In genomic region chr1:161247176-161247575, GRCm38 (mm10) we compare ENCODE assay signal across 19 mouse cellular contexts. TPM values are rescaled to one million over a fixed set of nuclear protein-coding genes. Genes with fewer than 3 reads are reported as not detected.
A peak's percentile ranks its signal among the peaks of the same experiment; 100 is the strongest.
DNase-seq lines count a peak whose midpoint lies in the region; ATAC-seq and TF ChIP-seq lines count a peak whose summit lies in the region.
"Had no signal": no experiment of that assay in that cellular context is flagged by ENCODE, and none has a peak within 500 bp of the region (broad histone marks: within the 10 kb centered on the region; RNA-seq: fewer than 3 reads in every experiment).

No protein-coding gene starts in this region.

- no peak for ATAC-seq in hindbrain, postnatal 0 days
- ATAC-seq: forebrain, embryonic 14.5 days had no signal

- H3K27ac ChIP-seq in hindbrain, postnatal 0 days, result no peak overlapping the region
- H3K27ac ChIP-seq: hindbrain, embryonic 10.5 days; macrophage; neural tube, embryonic 12.5 days had no signal

- 49% methylated on average over 3 of the region's 3 CpGs for WGBS in hindbrain, postnatal 0 days

- H3K9ac ChIP-seq in hindbrain, postnatal 0 days (replicated peaks; ENCODE audit: low read length), result no peak overlapping the region
- H3K9ac ChIP-seq: heart, embryonic 12.5 days; neural tube, embryonic 12.5 days had no signal

- peak; percentile 19 to 20 for DNase-seq in cerebellum, adult 18-20 months
- no peak for DNase-seq in cerebellum, postnatal 25 days
- peak; percentile 22 to 23 for DNase-seq in heart, postnatal 10 days
- no peak for DNase-seq in heart, postnatal 25 days (ENCODE audit: low spot score)
- peak; percentile 20 for DNase-seq in layer of hippocampus, adult 9-11 months
- DNase-seq in layer of hippocampus, postnatal 36 days, result no peak
- DNase-seq in Muller cell, postnatal 12 days (ENCODE audit: inconsistent ontology term), result peak; percentile 55
- no peak for DNase-seq in hindbrain, postnatal 0 days (ENCODE audit: low spot score)
- DNase-seq: gastrocnemius, postnatal 25 days; lung, adult 2 months; right cerebral cortex, postnatal 25 days; thymus, postnatal 25 days had no signal

- H3K4me2 ChIP-seq in hindbrain, postnatal 0 days (ENCODE audit: low read depth, low read length), result no peak overlapping the region
- H3K4me2 ChIP-seq: midbrain, embryonic 11.5 days had no signal

- no peaks in the 10 kb centered on the region for H3K9me3 ChIP-seq in hindbrain, postnatal 0 days (ENCODE audit: low read length)
- H3K9me3 ChIP-seq: heart, embryonic 12.5 days; hindbrain, embryonic 10.5 days; neural tube, embryonic 12.5 days had no signal

- TF ChIP-seq CTCF in hindbrain, postnatal 0 days (IDR thresholded peaks at IDR 0.05; ENCODE audit: low read depth), result no peak

- H3K4me1 ChIP-seq in hindbrain, postnatal 0 days (ENCODE audit: insufficient read depth, low read length), result peaks cover 14% of the 10 kb centered on the region; the same call in 1 of the 2 replicates

- no peaks in the 10 kb centered on the region for H3K27me3 ChIP-seq in hindbrain, postnatal 0 days (ENCODE audit: insufficient read depth, low read length)
- H3K27me3 ChIP-seq: heart, embryonic 12.5 days; neural tube, embryonic 12.5 days had no signal

- H3K4me3 ChIP-seq in hindbrain, postnatal 0 days (ENCODE audit: low read length), result no peak overlapping the region
- H3K4me3 ChIP-seq: erythroblast, embryonic 14.5 days; heart, embryonic 12.5 days; hindbrain, embryonic 10.5 days; neural tube, embryonic 12.5 days had no signal

- intact Hi-C loops in heart, postnatal 10 days (cut with DNase I), result no loop called here
- intact Hi-C loops in heart, postnatal 25 days (cut with DNase I), result no loop called here

- H3K36me3 ChIP-seq in hindbrain, postnatal 0 days (ENCODE audit: insufficient read depth, low read length), result peaks cover 17% of the 10 kb centered on the region

RNA-seq across cellular contexts. Expression of gene Prdx6, which starts 3.8 kb away (rescaled TPM):
- total RNA-seq in heart, postnatal 10 days (2021), result 100 to 1,000 TPM; 230 to 240 TPM
- 100 to 1,000 TPM; 265 to 283 TPM for total RNA-seq in heart, postnatal 25 days (2021)
- 100 to 1,000 TPM; 311 to 331 TPM for total RNA-seq in layer of hippocampus, postnatal 36 days (2021)
- total RNA-seq in hindbrain, postnatal 0 days (2014; rRNA removed), result 129 and 135 TPM in 2 replicates
- polyA plus RNA-seq in hindbrain, postnatal 0 days (2015; fragmentation: Nextera tagmentation; extraction: Ambion mirVana), result 223 and 253 TPM in 2 replicates

Comparison
In these comparisons a context has a peak if more than half of its experiments do, and no peak if none do; other contexts are left out.
1. DNase-seq: peak in cerebellum, adult 18-20 months (2 of 2), heart, postnatal 10 days (2 of 2), layer of hippocampus, adult 9-11 months (single experiment) and Muller cell, postnatal 12 days (single experiment); none in cerebellum, postnatal 25 days (0 of 2), heart, postnatal 25 days (single experiment), layer of hippocampus, postnatal 36 days (0 of 2) and hindbrain, postnatal 0 days (single experiment).